Mouse (Mus musculus): ENCODE data around the gene Adgrv1.

Gene Adgrv1

GRCm38 (mm10) chr13:81234031-81234430 lies 398.9 kb downstream of the Adgrv1 start:
- no peak for DNase-seq

DNA sequence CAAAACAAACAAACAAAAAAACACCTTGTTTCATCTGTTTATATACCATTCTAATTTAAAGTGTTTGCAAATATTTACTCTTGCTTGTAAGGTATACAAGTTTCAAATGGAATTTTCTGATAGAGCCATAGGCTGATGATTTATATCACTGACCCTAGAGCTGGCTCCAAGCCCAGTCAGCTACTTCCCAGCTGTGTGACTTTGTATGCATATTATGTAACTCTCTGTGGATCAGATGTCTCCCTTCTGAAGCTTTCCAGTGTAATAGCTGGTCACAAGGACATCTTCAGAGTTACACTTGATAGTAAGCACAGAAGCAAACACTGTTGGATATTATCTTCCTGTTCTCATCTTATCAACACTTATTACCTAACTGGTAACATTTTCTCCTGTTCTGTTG lies 400.1 kb downstream of the Adgrv1 start:
- no peak for DNase-seq

GRCm38 (mm10) chr13:81230161-81230560 lies 402.8 kb downstream of the Adgrv1 start:
- DNase-seq, result no peak

DNA sequence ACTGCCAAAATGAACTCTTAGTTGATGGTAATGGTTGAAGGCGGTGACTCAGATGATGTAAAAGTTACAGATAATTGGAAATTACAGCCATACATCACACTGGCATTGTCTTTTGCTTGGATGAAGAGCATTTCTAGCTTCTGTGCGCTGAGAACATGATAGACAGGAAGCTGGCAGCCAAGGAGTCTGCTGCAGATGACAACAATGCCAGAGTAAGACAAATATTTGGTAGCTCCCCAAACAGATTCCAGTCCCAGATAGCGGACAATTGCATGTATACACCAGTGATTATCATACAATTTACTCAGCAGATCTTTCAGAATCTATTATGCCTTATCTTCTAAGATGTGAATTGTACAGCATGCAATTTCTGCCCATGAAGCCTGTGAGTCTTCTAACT lies 409.2 kb downstream of the Adgrv1 start:
- no peak for DNase-seq

DNA sequence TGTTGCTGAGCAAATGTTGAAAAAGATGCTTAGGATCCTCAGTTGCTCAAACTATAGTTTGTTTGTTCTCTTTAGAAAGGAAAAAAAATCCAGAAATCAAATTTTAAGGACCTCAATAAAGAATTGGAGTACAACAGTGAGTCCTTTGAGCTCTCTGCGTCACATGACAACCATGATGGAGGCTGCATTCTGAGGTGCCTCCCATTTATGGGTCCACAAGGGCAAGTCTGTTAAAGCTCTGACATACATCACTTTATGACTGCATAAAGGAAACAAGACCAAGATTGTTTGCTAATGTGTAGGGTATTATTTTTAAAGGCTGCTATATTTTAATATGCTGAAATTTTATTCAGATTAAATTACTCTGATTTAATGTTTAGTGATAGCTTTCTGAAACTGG lies 410.6 kb downstream of the Adgrv1 start:
- no peak for DNase-seq

- no peak for DNase-seq
Observed at GRCm38 (mm10) chr13:81211436-81211835, 421.5 kb downstream of the Adgrv1 start.

DNA sequence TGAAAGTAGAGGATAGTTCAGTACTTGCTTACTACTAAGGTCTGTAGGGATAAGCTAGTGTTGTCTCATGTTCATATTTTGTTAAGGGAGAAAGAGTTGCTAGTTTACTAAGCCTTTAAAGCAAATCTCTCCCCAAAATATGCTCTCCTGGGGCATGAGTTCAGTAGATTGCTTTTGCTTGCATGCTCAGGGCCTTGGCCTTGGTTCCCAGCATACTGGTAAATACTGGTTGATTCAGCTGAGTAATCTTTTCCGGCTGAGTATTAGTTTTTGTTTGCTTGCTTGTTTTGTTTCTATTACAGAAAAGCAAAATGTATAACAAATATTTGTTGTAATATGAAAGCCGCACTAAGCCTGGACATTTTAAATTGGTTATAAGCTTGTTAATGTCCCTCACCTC lies 422.4 kb downstream of the Adgrv1 start:
- DNase-seq, result no peak

DNA sequence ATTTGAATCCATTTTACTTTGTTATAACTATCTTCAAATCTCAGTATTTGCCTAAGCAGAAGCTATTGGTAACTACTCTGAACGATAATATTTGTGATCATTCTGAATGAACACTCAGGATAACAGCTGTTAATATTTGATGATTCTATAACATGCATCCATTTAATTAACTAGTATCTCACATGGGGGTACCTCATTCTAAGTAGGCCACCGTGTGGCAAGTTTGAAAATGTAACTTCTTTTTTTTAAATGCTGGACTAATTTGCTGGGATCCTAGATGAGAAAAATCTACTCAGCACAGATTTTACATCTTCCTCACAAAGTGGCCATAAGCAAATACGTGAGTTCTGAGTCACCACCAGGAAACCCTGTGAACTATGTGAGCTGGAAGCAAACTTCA lies 423.1 kb downstream of the Adgrv1 start:
- no peak for DNase-seq

GRCm38 (mm10) chr13:81208106-81208613 lies 424.8 kb downstream of the Adgrv1 start:
- no peak for DNase-seq

GRCm38 (mm10) chr13:81181966-81182908 lies 450.7 kb downstream of the Adgrv1 start:
- DNase-seq, result no peak

DNA sequence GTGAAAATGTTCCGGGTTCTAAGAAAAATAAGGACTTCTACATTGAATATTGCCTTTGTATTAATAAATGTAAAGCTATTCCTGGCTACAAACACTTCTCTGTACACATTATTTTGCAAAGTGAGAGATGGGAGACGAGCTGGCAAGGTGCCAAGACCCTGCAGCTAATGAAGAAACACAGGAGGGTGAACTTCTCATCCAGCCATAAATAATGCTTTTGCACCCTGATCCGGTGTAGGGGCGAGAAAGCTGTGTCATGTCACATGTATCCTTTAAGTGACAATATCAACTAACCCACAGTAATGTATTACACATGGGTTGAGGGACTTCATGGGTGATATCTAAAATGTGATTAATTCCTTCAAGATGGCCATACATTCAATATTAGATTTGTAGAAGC lies 451.5 kb downstream of the Adgrv1 start:
- no peak for DNase-seq

DNA sequence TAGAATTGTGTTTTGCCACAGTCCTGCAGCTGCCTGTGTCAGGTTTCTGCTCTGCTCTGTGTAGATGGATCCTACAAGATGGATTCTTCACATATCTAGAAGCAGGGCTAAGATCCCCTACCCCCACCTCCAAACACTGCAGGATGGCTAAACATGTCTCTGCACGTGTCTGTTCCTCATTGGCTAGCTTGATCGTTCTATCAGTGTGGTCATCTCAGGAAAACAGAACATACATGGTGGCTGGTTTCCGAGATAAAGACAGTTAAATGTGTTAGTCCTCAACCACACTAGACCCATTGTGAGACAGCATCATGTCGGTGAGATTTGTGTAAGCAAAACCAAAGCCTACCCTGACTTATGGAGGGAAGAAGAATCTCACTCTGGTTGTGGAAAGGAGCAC lies 456.1 kb downstream of the Adgrv1 start:
- DNase-seq, result no peak

DNA sequence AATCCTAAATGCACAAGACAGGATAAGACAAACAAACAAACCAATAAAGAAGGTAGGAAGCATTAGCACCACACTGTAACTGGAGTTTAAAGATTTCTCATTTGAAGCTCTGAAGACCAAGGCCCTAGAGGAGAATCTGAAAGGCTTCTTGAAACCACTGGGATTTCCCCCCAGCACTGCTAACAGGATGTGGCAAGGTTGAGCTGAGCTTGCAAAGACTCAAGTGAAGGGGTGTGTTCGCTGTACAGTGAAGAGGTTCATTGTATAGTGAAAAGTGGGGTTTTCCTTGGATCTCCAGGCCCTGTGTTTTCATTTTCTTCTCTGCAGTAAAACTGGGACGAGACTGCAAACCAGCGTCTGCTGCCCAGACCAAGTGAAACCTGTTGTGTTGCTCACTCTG lies 456.9 kb downstream of the Adgrv1 start:
- DNase-seq, result no peak

DNA sequence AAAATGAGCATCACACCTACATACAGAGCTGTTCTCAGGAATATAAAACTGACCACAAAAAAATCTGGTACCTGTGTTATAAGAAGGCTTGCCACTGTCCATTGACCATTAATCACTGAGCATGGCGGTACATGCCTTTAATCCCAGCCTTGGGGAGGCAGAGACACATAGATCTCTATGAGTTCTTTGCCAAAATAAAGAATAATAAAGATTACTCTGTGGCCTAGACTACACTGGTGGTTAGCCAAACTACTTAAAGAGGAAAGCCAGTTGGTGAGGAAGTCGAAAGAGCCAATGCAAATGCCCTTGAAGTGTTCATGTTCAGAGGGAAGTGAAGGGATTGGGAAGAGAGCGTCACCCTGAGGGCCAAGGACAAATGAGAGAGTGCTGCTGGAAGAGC lies 461.8 kb downstream of the Adgrv1 start:
- no peak for DNase-seq

GRCm38 (mm10) chr13:81167450-81167849 lies 465.5 kb downstream of the Adgrv1 start:
- no peak for DNase-seq

DNA sequence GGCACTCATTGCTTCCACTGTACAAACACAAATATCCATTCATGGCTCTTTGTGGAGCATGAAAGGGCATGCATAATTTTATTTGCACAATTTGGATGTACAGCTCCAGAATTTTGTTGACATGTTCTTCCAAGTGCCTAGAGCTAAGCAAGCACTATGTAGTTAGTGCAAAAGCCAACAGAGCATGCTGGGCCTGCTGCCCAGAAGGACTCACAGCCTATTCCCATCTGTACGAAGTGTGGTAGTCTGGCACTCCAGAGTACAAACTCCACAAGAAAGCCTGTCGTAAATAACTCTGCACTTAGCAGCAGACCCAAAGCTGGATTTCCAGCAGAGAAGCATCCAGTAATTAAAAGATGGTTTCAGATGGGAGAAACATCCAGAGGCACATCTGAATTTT lies 473.1 kb downstream of the Adgrv1 start:
- DNase-seq, result no peak

DNA sequence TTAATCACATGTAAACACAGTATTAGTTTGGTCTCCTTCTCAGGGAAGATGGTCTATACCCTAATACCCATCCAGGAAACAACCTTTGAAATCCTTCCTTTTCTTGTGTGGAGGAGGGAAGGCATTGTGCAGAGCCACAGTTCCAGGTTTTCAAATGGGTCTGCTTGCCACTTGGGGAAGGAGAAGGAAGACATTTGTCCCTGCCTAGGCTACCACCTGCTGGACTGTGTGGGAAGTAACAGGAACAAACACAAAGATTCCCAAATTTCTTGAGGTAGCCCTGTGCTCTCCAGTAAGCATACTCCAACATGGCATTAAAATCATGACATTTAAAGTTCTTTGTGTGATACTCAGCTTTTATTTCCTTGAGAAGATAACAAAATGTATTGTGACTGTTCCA lies 477.6 kb downstream of the Adgrv1 start:
- DNase-seq, result peak; percentile 18

DNA sequence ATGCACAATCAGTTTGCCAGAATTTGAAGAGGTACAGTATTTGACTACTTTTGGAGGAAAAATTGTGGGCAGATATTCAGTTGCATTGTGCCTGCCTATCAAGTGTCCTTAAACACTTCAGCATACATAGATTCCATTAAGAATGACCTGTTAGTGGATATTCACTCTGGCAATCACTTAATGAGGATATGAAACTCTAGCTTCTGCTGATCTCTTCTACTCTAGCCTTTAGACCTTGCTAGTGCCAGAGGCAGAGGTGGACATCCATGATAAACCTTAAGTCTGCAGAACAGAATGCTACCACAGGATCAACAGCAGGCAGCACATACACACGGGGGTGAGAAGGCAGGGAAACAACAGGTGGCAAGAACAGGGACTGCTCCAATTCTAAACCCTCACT lies 488.5 kb downstream of the Adgrv1 start:
- no peak for DNase-seq

DNA sequence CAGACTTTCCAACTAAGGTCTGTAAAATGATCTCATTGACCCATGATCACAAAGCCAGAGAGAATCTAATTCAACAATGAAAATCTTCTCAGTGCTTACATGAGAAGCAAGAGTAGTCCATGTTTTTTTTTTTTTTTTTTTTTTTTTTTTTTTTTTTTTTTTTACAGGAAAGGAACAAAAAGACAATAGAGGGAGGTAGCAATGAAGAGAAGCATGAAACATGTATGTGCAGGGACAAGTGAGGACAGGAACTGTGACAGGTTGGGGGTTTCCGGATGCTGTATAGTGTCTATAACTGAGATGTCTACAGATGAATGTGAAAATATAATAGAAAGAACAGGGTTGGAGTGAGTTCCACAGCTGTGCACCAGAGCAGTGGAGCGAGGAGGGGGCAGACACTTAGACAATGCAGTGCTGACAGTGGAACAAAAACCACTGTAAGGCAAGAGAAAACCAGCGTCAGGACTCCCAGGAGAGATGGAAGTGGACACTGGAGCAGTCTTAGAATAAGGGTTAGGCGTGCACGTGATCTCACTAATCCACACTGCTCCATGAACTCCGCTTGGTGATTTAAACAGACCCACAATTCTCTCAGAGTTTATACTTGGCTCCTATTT lies 490.6 kb downstream of the Adgrv1 start:
- no peak for DNase-seq

DNA sequence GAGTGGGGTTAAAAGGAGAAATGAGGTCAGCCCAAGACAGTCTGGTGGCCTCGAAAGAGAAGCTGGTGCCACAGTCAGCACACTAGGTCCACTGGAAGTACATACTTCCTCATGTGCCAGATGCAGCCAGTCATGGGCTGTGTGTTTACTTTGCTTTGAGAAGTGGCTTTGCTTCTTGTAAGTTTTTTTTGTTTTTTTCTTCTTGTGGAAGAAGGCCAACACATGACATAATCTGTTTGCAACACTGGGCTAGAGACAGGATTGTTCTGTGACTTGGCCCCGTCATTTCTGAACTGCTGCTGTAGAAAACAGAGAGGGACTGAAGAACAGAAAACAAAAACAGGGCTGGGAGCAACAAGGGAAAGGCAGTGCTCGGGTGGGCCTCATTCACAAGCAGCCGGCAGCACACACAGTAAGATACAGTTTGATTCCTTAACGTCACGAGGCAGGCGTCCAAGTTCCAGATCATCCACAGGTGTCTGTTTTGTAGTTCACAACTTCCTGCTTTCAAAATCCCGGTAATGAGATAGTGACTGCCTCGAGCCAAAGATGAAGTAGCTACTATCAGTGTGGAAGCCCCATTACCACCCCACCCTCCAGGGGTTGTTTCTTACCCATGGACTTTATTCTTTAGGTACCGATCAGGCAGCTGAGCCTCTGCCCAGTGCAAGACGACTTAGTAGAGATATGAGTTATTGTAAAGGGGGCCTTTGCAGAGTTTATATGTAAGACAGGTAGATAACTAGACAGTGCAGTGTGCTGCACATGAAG lies 496.1 kb downstream of the Adgrv1 start:
- DNase-seq, result no peak

GRCm38 (mm10) chr13:81135953-81136352 lies 497.0 kb downstream of the Adgrv1 start:
- no peak for DNase-seq

DNA sequence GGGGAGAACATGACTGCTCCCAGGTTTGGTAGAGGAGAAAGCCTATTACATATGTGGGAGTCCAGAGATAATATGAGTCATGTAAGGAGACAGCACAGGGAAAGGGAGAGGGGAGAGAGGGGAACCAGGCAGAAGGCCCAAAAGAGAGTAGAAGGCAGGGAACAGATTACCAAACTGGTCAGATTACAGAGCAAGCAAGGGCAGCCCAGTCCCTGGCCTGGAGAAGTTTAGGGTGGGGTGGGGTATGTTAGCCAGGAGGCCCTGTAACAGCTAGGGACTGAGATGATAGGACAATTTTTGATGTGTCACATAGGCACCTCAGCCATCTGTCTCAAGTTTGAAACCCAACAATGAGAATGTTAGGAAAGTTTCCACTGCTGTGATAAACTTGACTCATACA lies 498.5 kb downstream of the Adgrv1 start:
- DNase-seq, result no peak

DNA sequence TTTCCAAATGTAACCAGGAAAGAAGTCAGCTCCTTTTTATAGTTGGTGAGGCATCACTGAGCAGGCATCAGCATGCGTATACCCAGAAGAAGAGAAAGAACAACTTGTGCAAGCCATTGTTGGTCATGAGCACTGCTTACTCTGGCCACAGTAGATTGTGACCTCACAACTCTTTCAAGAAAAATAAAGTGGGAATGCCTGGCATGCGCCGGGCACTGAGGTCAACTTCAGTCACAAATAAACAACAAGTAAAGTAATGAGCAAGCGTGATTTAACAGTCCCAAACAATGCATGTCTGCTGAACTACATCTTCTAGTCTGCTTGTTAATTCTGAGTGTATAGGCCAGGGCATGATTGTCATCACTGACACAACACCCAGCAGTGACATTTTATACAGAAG lies 499.6 kb downstream of the Adgrv1 start:
- no peak for DNase-seq

DNA sequence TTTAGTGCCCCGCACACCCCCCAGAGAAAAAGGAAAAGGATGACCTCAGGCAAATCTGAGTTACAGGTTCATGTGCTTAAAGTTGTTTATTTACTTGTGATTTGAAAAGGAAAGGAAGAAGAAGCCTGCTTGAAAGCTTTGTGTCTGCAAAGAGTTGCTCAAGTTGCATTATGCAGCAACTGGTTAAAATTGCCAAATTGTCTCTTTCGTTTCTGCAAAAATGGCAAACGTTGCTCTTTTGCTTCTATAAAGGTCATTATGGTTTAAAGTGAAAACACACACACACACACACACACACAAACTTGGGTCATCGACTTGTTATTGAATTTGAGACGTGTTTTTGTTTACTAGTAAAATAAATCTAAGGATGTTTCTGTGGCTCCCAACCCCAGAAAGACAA lies 500.3 kb downstream of the Adgrv1 start:
- no peak for DNase-seq

All from cerebellum, adult 11-12 months (tissue).